Mouse (Mus musculus): ENCODE measurements around the gene Wipf2.

Gene Wipf2

GRCm38 (mm10) chr11:98854659-98855058, 8.8 kb upstream of the Wipf2 start:
- no peak for DNase-seq

DNA sequence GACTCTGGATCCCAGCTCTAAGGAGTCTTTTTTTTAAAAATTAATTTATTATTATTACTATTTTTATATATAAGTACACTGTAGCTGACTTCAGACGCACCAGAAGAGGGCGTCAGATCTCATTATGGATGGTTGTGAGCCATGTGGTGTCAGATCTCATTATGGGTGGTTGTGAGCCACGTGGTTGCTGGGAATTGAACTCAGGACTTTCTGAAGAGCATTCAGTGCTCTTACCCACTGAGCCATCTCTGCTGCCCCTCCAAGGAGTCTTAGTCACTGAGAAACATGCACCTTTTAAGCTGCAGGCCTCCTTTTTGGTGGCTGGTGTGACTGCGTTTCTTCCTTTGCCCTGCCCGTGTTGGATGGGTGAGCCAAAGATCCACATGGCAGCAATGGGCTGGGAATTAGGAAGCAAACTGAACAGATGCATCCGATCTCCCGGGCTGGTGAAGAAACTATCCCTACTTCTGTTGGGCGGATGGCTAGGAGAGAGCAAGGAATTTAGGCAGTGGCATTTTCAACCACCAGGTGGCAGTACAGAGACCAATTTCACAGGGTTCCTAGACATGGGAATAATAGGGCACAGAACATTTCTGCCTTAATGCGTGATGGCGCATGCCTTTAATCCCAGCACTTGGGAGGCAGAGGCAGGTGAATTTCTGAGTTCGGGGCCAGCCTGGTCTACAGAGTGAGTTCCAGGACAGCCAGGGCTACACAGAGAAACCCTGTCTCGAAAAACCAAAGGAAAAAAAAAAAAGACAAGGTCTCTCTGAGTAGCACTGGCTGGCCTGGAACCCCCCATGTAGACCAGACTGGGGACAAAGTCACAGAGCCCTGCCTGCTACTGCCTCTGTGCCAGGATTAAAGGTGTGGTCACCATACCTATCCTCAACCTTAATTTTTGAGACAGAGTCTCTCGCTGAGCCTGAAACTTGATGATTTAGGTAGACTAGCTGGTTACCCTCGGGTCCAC, 4.4 kb upstream of the Wipf2 start:
- peak; percentile 95 for DNase-seq

GRCm38 (mm10) chr11:98863751-98864429, 452 bp downstream of the Wipf2 start:
- DNase-seq = peak; percentile 40

GRCm38 (mm10) chr11:98867293-98867692, 3.9 kb downstream of the Wipf2 start:
- DNase-seq = no peak

DNA sequence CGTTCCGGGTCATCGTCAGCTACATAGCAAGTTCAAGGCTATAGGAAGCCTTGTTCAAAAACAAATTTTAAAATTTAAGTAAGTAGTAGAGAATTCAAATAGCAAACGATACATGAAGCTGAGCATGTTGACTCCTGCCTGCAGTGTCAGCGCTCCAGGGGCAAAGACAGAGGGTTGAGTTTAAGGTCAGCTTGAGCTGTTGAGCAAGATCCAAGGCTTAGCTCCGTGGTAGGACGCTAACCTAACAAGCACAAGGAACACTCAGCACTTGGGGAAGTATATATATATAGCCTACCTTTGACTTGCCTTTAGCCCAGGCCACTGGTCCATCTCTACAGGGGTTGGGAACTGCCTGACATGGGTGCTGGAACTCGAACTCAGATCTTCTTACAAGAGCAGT, 6.5 kb downstream of the Wipf2 start:
- no peak for DNase-seq

DNA sequence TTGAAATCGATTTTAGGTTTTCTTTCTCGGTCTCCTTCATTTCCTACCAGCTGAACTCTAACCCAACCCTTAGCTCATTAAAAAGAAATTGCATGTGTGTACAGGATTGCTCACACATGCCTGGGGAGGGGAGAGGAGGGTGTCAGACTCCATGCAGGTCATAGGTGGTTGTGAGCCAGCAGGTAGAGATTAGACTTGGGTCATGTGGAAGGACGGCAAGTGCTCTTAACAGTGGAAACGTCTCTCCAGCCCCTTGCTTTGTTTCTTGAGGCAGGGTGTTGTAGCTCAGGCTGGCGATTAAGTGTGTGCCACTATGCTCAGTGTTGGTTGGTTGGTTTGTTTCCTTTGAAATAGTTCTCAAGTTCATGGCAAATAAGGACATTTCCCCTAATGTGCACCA, 7.4 kb downstream of the Wipf2 start:
- DNase-seq = no peak

GRCm38 (mm10) chr11:98871416-98871815, 8.0 kb downstream of the Wipf2 start:
- no peak for DNase-seq

DNA sequence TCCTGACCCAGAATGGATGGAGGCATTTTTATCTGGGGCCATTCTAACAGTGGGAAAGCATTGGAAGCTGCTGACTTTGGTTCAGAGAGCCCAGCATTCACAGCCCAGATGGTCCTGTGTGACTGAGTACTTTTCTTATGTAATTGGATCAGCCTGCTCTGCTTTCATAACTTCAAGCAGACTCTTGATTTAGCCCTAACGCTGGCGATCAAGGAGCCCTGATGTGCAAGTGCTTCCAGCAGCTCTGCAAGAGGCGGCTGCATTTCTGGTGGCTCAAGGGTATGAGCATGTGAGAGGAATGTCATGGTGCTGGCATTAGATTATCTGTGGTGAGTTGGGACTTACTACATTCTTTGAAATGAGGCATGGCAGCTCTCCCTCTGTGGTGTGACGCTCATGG, 8.6 kb downstream of the Wipf2 start:
- no peak for DNase-seq

DNA sequence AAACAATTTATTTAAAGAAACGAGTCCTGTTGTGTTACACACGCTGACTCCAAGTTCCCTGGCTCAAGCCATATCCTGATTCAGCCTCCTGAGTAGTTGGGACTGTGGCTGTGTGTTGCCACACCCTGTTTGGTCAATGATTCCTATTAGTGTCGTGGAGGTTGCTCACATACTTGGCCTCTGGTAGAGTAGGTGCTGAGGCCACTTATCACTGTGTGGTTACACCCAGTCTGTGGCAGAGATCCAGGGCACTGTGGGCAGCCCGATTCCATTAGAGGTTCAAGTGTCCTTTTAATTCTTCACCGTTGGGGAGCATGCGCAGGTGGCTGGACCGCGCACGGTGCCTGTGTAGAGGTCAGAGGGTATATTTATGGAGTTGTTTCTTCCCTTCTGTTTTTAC, 10.5 kb downstream of the Wipf2 start:
- peak; percentile 24 for DNase-seq

GRCm38 (mm10) chr11:98877001-98877400, 13.6 kb downstream of the Wipf2 start:
- peak; percentile 69 for DNase-seq

DNA sequence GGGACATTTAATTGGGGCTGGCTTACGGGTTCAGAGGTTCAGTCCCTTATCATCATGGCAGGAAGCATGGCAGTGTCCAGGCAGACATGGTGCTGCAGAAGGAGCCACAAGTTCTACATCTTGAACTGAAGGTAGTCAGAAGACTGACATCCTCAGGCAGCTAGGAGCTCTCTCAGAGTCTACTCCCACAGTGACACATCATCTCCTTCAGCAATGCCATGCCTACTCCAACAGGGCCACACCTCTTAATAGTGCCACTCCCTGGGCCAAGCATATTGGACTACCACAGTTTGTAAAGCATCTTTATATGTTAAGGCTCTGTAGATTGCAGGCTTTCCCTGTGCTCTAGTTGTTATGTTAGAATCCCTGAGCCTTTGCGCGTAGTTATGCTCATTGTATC, 24.3 kb downstream of the Wipf2 start:
- DNase-seq = no peak

GRCm38 (mm10) chr11:98889077-98889476, 25.6 kb downstream of the Wipf2 start:
- no peak for DNase-seq

GRCm38 (mm10) chr11:98889977-98890376, 26.5 kb downstream of the Wipf2 start:
- DNase-seq = no peak

DNA sequence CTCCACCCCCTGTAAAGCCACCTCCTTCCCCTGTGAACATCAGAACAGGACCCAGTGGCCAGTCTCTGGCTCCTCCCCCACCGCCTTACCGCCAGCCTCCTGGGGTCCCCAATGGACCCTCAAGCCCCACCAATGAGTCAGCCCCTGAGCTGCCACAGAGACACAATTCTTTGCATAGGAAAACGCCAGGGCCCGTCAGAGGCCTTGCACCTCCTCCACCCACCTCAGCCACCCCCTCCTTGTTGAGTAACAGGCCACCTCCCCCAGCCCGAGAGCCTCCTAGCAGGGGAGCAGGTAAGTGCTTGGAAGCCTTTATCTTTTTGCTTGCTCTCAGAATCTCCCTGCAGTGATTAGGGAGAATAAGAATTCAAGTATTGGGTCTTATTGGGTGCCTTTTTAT, 29.0 kb downstream of the Wipf2 start:
- DNase-seq = no peak

DNA sequence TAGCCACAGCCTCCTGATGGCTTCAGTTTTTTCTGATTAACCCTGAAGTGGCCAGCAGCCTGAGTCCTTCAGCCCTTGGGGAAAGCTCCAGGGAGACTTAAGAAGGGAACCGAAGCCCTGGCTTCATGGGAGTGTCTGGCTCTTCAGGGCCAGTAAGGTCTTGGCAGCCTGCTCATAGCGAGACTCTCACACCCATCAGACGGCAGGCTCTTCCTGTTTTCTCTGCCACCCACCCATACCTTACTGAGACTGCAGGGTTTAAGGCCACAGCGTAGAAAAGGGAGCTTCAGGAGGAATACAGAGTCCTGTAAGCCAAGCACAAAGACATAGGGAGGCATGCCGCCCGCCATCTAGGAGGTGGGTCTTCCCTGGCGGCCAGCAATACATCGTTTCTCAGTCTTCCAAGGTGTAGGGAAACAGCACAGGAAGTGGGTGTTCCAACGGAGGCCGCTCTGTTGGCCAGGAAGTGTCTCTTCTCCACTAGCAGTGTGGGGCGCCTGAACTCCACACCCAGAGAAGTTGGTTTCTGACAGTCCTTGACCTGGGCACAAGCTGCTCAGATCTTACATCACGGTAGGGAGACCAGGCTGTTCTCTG, 37.2 kb downstream of the Wipf2 start:
- no peak for DNase-seq

GRCm38 (mm10) chr11:98902621-98903245, 39.3 kb downstream of the Wipf2 start:
- DNase-seq = no peak

DNA sequence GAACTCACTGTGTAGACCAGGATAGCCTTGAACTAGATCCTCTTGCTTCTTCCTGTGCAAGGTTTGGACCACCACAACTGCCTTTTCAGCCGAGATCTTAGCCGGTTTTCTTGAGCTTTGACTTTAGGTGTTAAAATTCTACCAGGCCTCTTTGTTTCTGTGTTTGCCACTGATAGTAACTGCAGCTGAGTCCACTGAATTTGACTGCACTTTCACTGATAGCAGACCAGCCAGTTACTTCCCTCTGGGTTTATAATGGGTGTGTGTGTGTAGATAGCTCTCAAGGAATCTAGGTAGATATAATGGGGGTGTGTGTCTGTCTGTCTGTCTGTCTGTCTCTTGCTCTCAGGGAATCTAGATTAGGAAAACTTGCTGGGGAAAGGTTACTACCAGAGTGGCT, 41.1 kb downstream of the Wipf2 start:
- no peak for DNase-seq

- no peak for DNase-seq
These were observed 41.6 kb downstream of the Wipf2 start for GRCm38 (mm10) chr11:98905033-98905432.

DNA sequence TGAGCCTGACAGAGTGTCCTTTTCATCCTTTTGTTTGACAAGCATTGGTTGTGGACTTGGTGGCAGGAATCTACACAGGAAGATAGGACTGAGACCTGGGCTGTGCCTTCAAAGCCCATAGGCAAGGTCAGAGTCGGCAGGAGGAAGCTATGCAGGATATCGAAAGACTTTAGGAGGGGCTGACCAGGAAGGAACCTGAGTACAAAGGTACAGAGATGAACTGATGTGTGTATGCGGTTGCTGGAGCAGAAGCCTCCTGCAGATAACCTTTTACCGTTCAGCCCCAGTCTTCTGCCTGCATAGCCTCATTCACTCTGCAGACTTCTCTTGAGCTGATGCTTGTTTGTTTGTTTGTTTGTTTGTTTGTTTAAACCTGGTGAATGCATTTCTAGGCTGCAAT, 42.1 kb downstream of the Wipf2 start:
- DNase-seq = no peak

GRCm38 (mm10) chr11:98907063-98907436, 43.6 kb downstream of the Wipf2 start:
- DNase-seq = no peak

- DNase-seq = peak; percentile 98
These were observed 44.2 kb downstream of the Wipf2 start, which contains the start of gene Cdc6 for GRCm38 (mm10) chr11:98907437-98908173. TSS of gene Cdc6 (plus strand) at chr11:98907801.

DNA sequence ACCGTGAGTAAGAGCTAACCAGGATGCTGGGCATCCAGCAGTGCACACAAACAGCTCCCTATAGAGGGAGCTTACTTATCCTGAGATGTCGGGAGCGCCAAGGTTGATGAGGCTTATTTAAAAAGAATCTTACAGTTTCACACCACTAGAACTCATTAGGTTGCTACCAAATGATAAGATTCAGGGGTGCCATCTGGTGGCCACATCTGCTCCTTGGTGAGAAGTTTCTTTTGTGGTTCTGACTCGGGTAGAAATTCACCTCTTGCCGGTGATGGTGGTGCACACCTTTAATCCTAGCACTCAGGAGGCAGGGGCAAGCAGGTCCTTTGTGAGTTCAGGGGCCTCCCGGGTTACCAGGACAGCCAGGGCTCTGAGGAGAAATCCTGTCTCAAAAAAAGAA, 46.2 kb downstream of the Wipf2 start:
- peak; percentile 84 for DNase-seq

DNA sequence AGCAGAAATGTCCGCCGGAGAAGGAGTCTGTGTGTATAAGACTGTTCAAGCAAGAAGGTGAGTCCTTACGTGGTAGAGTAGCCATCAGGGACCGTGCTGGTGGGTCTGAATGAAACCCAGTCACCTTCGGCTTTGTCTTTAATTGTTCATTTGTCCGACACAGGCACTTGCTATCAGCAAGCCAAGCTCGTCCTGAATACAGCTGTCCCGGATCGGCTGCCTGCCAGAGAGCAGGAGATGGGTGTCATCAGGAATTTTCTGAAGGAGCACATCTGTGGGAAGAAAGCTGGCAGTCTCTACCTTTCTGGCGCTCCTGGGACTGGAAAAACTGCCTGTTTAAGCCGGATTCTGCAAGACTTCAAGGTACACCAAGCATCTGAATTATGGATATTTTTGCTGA, 47.0 kb downstream of the Wipf2 start:
- no peak for DNase-seq

Data from kidney, adult 9 months (tissue).